Mouse (Mus musculus) testis, adult 2 months (tissue): Measurements from ENCODE around the gene Myocd.

Experiments
- CTCF ChIP-seq: fragments of 200-500 bp; IDR thresholded peaks from 2 replicates; pipeline ENCODE4 v1.5.1; 2012; ENCODE audit warnings: low read depth, mild to moderate bottlenecking, inconsistent platforms, low read length, moderate library complexity; ENCODE audit not compliant: control insufficient read depth, insufficient read depth, insufficient replicate concordance
- POLR2A ChIP-seq: fragments of 200-500 bp; IDR thresholded peaks from 2 replicates; pipeline ENCODE4 v1.6.1; 2012; ENCODE audit warnings: low read depth, mild to moderate bottlenecking, inconsistent platforms, low read length, moderate library complexity; ENCODE audit not compliant: control insufficient read depth

DNA sequence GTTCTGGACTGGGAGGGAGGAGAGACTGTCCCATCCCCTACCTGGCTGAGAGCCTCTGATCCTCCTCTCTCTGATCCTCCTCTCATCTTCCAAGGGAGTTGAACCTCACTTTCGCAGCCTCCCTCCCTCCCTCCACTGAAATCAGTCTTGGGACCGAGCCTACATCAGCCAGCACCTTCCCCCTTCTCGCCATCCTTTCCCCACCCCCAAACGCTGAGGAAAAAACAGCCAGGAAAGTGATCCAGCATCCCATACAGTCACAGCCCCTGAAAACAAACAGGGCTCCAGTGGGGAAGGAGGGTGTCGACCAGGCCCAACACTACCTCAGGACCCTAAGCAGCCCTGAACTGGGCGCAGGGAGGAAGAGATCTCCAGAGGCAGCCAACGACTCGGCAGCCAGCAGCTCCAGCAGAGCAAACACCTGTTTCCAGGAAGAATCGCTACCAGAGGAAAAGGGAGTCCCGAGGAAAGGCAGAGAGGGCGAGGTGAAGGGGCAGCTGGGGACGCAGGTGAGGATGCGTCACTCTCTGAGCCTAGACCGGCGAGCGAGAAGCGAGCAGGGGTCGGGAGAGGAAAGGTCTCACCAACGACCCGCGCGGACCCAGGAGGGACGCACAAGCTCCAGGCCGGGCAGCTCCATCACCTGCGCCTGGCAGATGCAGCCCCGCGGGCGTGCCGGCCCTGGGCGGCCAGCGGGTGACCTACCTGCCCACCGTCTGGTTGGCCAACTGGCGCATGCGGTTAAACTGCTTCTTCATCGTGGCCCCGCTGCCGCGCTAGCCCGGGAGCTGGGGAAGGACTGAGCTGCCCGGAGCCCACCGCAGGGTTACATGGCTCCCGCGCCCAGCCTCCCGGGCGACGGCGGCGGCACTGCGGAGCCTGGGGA is 107.7 kb downstream of the Myocd start:
- TF ChIP-seq POLR2A = no peak
- TF ChIP-seq CTCF = no peak
